Mouse (Mus musculus) neural tube, embryonic 14.5 days (tissue): ENCODE data around the gene Aldh1a2. TPM values are rescaled to one million over a fixed set of nuclear protein-coding genes. Genes with fewer than 3 reads are reported as not detected.

Source experiments
- ATAC-seq: fragments of 200-750 bp; cut with Nextera tagmentation; 2 replicates; pipeline ENCODE4 v1.8.0; 2017; ENCODE audit warnings: low read depth, mild to moderate bottlenecking, moderate TSS enrichment, moderate library complexity
- H3K27ac ChIP-seq: fragments of 300-500 bp; sonication (generic); 2 replicates; pipeline ENCODE4 v1.5.1; 2014; ENCODE audit warnings: low read depth, mild to moderate bottlenecking, control low read depth, low read length, moderate library complexity, mixed read lengths
- H3K27me3 ChIP-seq: fragments of 300-500 bp; sonication (generic); 2 replicates; pipeline ENCODE4 v1.6.1; 2014; ENCODE audit warnings: low read length; ENCODE audit not compliant: control insufficient read depth, insufficient read depth
- H3K36me3 ChIP-seq: fragments of 300-500 bp; sonication (generic); 2 replicates; pipeline ENCODE4 v1.6.1; 2014; ENCODE audit warnings: low read length, mixed read lengths; ENCODE audit not compliant: control insufficient read depth, insufficient read depth
- H3K4me1 ChIP-seq: fragments of 300-500 bp; sonication (generic); 2 replicates; pipeline ENCODE4 v1.6.1; 2014; ENCODE audit warnings: low read length; ENCODE audit not compliant: control insufficient read depth, insufficient read depth
- H3K4me2 ChIP-seq: fragments of 300-500 bp; sonication (generic); 2 replicates; pipeline ENCODE4 v1.6.1; 2014; ENCODE audit warnings: mild to moderate bottlenecking, low read depth, low read length, control low read depth
- H3K4me3 ChIP-seq: fragments of 300-500 bp; sonication (generic); 2 replicates; pipeline ENCODE4 v1.5.1; 2014; ENCODE audit warnings: low read depth, low read length, control low read depth, mixed read lengths
- H3K9ac ChIP-seq: fragments of 300-500 bp; sonication (generic); replicated peaks from 2 replicates; pipeline ENCODE4 v1.6.1; 2014; ENCODE audit warnings: low read depth, mild to moderate bottlenecking, control low read depth, low read length, mixed read lengths
- H3K9me3 ChIP-seq: fragments of 300-500 bp; sonication (generic); 2 replicates; pipeline ENCODE4 v1.6.1; 2016; ENCODE audit warnings: low read length; ENCODE audit not compliant: control insufficient read depth
- WGBS: fragments of 180-500 bp; shearing (Covaris S2); extraction: QIAGEN DNeasy Blood & Tissue Kit; methylation state at CpG from one replicate; pipeline ENCODE4 v1.1.7; 2014; 5-methylcytosine and 5-hydroxymethylcytosine counted together
- polyA plus RNA-seq: library from polyadenylated mRNA; unstranded; fragments of >200 nt; fragmentation: Nextera tagmentation; extraction: Ambion mirVana; gene quantifications from 2 replicates; pipeline ENCODE4 v1.2.1, GENCODE M21; 2014

Gene Aldh1a2
- polyA plus RNA-seq, 1 experiment from 2014 or later: 12.0 TPM

DNA sequence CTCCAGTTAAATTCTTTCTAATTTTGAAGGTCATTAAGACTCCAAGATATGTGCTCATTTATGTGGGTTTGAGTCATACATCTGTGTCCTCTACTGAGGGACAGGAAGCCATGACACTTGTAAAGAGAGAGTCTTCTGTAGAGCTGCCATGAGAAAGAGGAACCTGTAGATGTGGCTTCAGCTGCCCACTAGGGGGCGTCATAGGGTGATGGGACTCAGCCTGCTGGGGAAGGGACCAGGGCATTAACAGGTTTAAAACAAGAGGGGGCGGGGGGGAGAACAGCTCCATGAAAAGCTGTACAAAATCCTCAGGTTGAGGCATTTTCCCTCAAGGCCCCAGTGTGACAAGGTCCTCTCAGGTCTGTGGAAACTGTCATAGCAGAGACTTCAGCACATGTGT, 88.0 kb downstream of the Aldh1a2 start:
- Histone ChIP-seq H3K27me3 (no peaks in the 10 kb centered on the region), H3K36me3 (no peaks in the 10 kb centered on the region), H3K9me3 (no peaks in the 10 kb centered on the region), H3K4me2 (no peak overlapping the region), H3K27ac (no peak overlapping the region), H3K4me3 (no peak overlapping the region), H3K4me1 (no peaks in the 10 kb centered on the region), H3K9ac (no peak overlapping the region)
- 48% methylated on average over 2 of the region's 2 CpGs for WGBS
- no peak for ATAC-seq

- no peaks in the 10 kb centered on the region for H3K9me3 ChIP-seq
- H3K9ac ChIP-seq: no peak overlapping the region
- 60% methylated on average over 9 of the region's 9 CpGs for WGBS
- ATAC-seq: no peak
- no peaks in the 10 kb centered on the region for H3K36me3 ChIP-seq
- H3K4me2 ChIP-seq: no peak overlapping the region
- no peaks in the 10 kb centered on the region for H3K27me3 ChIP-seq
- H3K4me3 ChIP-seq: no peak overlapping the region
- H3K4me1 ChIP-seq: no peaks in the 10 kb centered on the region
- no peak overlapping the region for H3K27ac ChIP-seq
Measured at GRCm38 (mm10) chr9:71307106-71307789, 91.7 kb downstream of the Aldh1a2 start.

GRCm38 (mm10) chr9:71315960-71316359, 100.4 kb downstream of the Aldh1a2 start:
- Histone ChIP-seq H3K4me1 (no peaks in the 10 kb centered on the region), H3K9ac (no peak overlapping the region), H3K4me3 (no peak overlapping the region), H3K27me3 (no peaks in the 10 kb centered on the region), H3K27ac (no peak overlapping the region), H3K4me2 (no peak overlapping the region), H3K9me3 (no peaks in the 10 kb centered on the region), H3K36me3 (no peaks in the 10 kb centered on the region)
- 89% methylated on average over 3 of the region's 3 CpGs for WGBS
- ATAC-seq: no peak

- ATAC-seq: no peak
- Histone ChIP-seq H3K4me2 (no peak overlapping the region), H3K27me3 (no peaks in the 10 kb centered on the region), H3K4me1 (no peaks in the 10 kb centered on the region), H3K4me3 (no peak overlapping the region), H3K36me3 (no peaks in the 10 kb centered on the region), H3K27ac (no peak overlapping the region), H3K9ac (no peak overlapping the region), H3K9me3 (no peaks in the 10 kb centered on the region)
- 79% methylated on average over 11 of the region's 11 CpGs for WGBS
Measured at GRCm38 (mm10) chr9:71317096-71317920, 101.7 kb downstream of the Aldh1a2 start.

- Histone ChIP-seq H3K9ac (no peak overlapping the region), H3K9me3 (no peaks in the 10 kb centered on the region), H3K27me3 (no peaks in the 10 kb centered on the region), H3K27ac (no peak overlapping the region), H3K4me3 (no peak overlapping the region), H3K4me1 (no peaks in the 10 kb centered on the region), H3K36me3 (no peaks in the 10 kb centered on the region), H3K4me2 (no peak overlapping the region)
- no peak for ATAC-seq
- WGBS: 78% methylated on average over 3 of the region's 3 CpGs
Measured at GRCm38 (mm10) chr9:71317921-71318241, 102.3 kb downstream of the Aldh1a2 start.

GRCm38 (mm10) chr9:71319776-71320175, 104.2 kb downstream of the Aldh1a2 start:
- ATAC-seq: no peak
- H3K9ac ChIP-seq: no peak overlapping the region
- H3K27me3 ChIP-seq: no peaks in the 10 kb centered on the region
- no peaks in the 10 kb centered on the region for H3K4me1 ChIP-seq
- no peak overlapping the region for H3K4me3 ChIP-seq
- no peaks in the 10 kb centered on the region for H3K9me3 ChIP-seq
- WGBS: 95% methylated on average over 5 of the region's 5 CpGs
- no peak overlapping the region for H3K27ac ChIP-seq
- H3K4me2 ChIP-seq: no peak overlapping the region
- H3K36me3 ChIP-seq: no peaks in the 10 kb centered on the region

- H3K4me1 ChIP-seq: no peaks in the 10 kb centered on the region
- H3K36me3 ChIP-seq: no peaks in the 10 kb centered on the region
- H3K27me3 ChIP-seq: no peaks in the 10 kb centered on the region
- no peaks in the 10 kb centered on the region for H3K9me3 ChIP-seq
- no peak overlapping the region for H3K4me2 ChIP-seq
- no peak overlapping the region for H3K27ac ChIP-seq
- H3K4me3 ChIP-seq: no peak overlapping the region
- WGBS: 52% methylated on average over 11 of the region's 11 CpGs
- no peak overlapping the region for H3K9ac ChIP-seq
- ATAC-seq: no peak
Measured at GRCm38 (mm10) chr9:71320246-71321155, 104.9 kb downstream of the Aldh1a2 start.

DNA sequence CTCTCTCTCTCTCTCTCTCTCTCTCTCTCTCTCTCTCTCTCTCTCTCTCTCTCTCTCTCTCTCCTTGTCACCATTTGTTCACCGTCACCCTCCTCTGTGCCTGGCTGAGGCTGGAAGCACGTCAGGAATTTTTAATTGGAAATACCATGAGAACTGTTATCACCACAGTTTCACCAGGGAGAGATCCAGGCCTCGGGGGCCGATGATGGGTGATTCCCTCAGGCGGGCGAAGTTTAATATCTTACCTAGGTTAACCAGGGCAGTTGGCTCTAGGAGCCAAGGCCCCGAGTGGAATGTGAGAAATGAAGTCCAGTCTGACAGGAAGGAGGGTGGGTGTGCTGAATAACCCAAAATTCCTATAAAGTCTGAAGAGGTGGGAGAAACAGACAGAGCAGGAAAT, 105.8 kb downstream of the Aldh1a2 start:
- ATAC-seq: no peak
- H3K27ac ChIP-seq: no peak overlapping the region
- no peak overlapping the region for H3K4me2 ChIP-seq
- no peaks in the 10 kb centered on the region for H3K36me3 ChIP-seq
- H3K4me1 ChIP-seq: no peaks in the 10 kb centered on the region
- H3K27me3 ChIP-seq: no peaks in the 10 kb centered on the region
- H3K9ac ChIP-seq: no peak overlapping the region
- WGBS: 74% methylated on average over 7 of the region's 7 CpGs
- no peak overlapping the region for H3K4me3 ChIP-seq
- H3K9me3 ChIP-seq: no peaks in the 10 kb centered on the region

GRCm38 (mm10) chr9:71321871-71322270, 106.3 kb downstream of the Aldh1a2 start:
- Histone ChIP-seq H3K9me3 (no peaks in the 10 kb centered on the region), H3K4me2 (no peak overlapping the region), H3K4me1 (no peaks in the 10 kb centered on the region), H3K27ac (no peak overlapping the region), H3K4me3 (no peak overlapping the region), H3K27me3 (no peaks in the 10 kb centered on the region), H3K36me3 (no peaks in the 10 kb centered on the region), H3K9ac (no peak overlapping the region)
- WGBS: 81% methylated on average over 6 of the region's 6 CpGs
- ATAC-seq: no peak
